Comparison of ENCODE assay signal across 9 mouse cellular contexts in genomic region chr8:125504605-125505257, GRCm38 (mm10).
A peak's percentile ranks its signal among the peaks of the same experiment; 100 is the strongest.
DNase-seq lines count a peak whose midpoint lies in the region; ATAC-seq and TF ChIP-seq lines count a peak whose summit lies in the region.
"Had no signal": no experiment of that assay in that cellular context is flagged by ENCODE, and none has a peak within 500 bp of the region (broad histone marks: within the 10 kb centered on the region; RNA-seq: fewer than 3 reads in every experiment).

No protein-coding gene starts in this region.

- TF ChIP-seq CTCF in intestine, postnatal 0 days (IDR thresholded peaks at IDR 0.05; ENCODE audit: low read depth): no peak
- TF ChIP-seq CTCF in liver, postnatal 0 days (IDR thresholded peaks at IDR 0.05; ENCODE audit: low read depth): no peak

- ATAC-seq in intestine, embryonic 15.5 days: 0 out of 2 replicates have a peak, but pooled peaks have one; percentile 41
- ATAC-seq in intestine, postnatal 0 days: no peak
- ATAC-seq in liver, postnatal 0 days: peak; percentile 47; the same call in 1 of the 2 replicates

- H3K9ac ChIP-seq in intestine, embryonic 15.5 days: no peak overlapping the region
- no peak overlapping the region for H3K9ac ChIP-seq in intestine, postnatal 0 days (ENCODE audit: low read depth, low read length)
- H3K9ac ChIP-seq in liver, postnatal 0 days (replicated peaks): no peak overlapping the region

- H3K9me3 ChIP-seq in intestine, embryonic 15.5 days: no peaks in the 10 kb centered on the region
- H3K9me3 ChIP-seq in intestine, postnatal 0 days (ENCODE audit: control insufficient read depth): no peaks in the 10 kb centered on the region
- no peaks in the 10 kb centered on the region for H3K9me3 ChIP-seq in liver, postnatal 0 days (ENCODE audit: low read length)
- H3K9me3 ChIP-seq in limb, embryonic 10.5 days (replicated peaks): no peaks in the 10 kb centered on the region

- H3K27ac ChIP-seq in intestine, embryonic 15.5 days: no peak overlapping the region
- H3K27ac ChIP-seq in intestine, postnatal 0 days (ENCODE audit: low read depth, low read length): no peak overlapping the region
- H3K27ac ChIP-seq in liver, postnatal 0 days (ENCODE audit: low read depth): no peak overlapping the region
- no peak overlapping the region for H3K27ac ChIP-seq in limb, embryonic 10.5 days
- H3K27ac ChIP-seq: macrophage had no signal

- H3K4me2 ChIP-seq in intestine, embryonic 15.5 days (replicated peaks): no peak overlapping the region
- no peak overlapping the region for H3K4me2 ChIP-seq in intestine, postnatal 0 days (replicated peaks; ENCODE audit: low read depth)
- no peak overlapping the region for H3K4me2 ChIP-seq in liver, postnatal 0 days (ENCODE audit: low read depth, low read length)

- WGBS in intestine, embryonic 15.5 days: 37% methylated on average over 6 of the region's 6 CpGs
- WGBS in intestine, postnatal 0 days: 43% methylated on average over 6 of the region's 6 CpGs
- 42% methylated on average over 6 of the region's 6 CpGs for WGBS in liver, postnatal 0 days (ENCODE audit: insufficient replicate concordance)
- WGBS in limb, embryonic 10.5 days: 47% methylated on average over 6 of the region's 6 CpGs

- no peaks in the 10 kb centered on the region for H3K36me3 ChIP-seq in intestine, embryonic 15.5 days
- no peaks in the 10 kb centered on the region; the same call in 1 of the 2 replicates for H3K36me3 ChIP-seq in intestine, postnatal 0 days (ENCODE audit: control insufficient read depth, insufficient read depth)
- H3K36me3 ChIP-seq in liver, postnatal 0 days (replicated peaks; ENCODE audit: insufficient read depth, low read length): no peaks in the 10 kb centered on the region
- H3K36me3 ChIP-seq in limb, embryonic 10.5 days: no peaks in the 10 kb centered on the region

- no peak overlapping the region for H3K4me3 ChIP-seq in intestine, embryonic 15.5 days (replicated peaks)
- no peak overlapping the region for H3K4me3 ChIP-seq in intestine, postnatal 0 days (ENCODE audit: low read depth, low read length)
- H3K4me3 ChIP-seq in liver, postnatal 0 days (ENCODE audit: low read depth, low read length): no peak overlapping the region
- H3K4me3 ChIP-seq in limb, embryonic 10.5 days: no peak overlapping the region

- no peak for TF ChIP-seq EP300 in liver, postnatal 0 days (IDR thresholded peaks at IDR 0.05; ENCODE audit: low read depth)

- H3K4me1 ChIP-seq in intestine, embryonic 15.5 days (replicated peaks): peaks cover 14% of the 10 kb centered on the region
- H3K4me1 ChIP-seq in intestine, postnatal 0 days (replicated peaks; ENCODE audit: control insufficient read depth, insufficient read depth, low read length): no peaks in the 10 kb centered on the region; the same call in 1 of the 2 replicates
- H3K4me1 ChIP-seq in liver, postnatal 0 days (ENCODE audit: insufficient read depth): peaks cover 5% of the 10 kb centered on the region; the same call in 1 of the 2 replicates
- H3K4me1 ChIP-seq in limb, embryonic 10.5 days: peaks cover 43% of the 10 kb centered on the region

- H3K27me3 ChIP-seq in intestine, embryonic 15.5 days (replicated peaks): no peaks in the 10 kb centered on the region
- H3K27me3 ChIP-seq in intestine, postnatal 0 days (replicated peaks; ENCODE audit: control insufficient read depth, insufficient read depth, low read length): no peaks in the 10 kb centered on the region
- H3K27me3 ChIP-seq in liver, postnatal 0 days (ENCODE audit: insufficient read depth, low read length): no peaks in the 10 kb centered on the region
- H3K27me3 ChIP-seq in limb, embryonic 10.5 days (ENCODE audit: low read depth, poor library complexity, severe bottlenecking): no peaks in the 10 kb centered on the region

- DNase-seq in ZHBTc4 (ENCODE audit: low read depth, low spot score): peak; percentile 51
- peak; percentile 71 to 72 for DNase-seq in cerebellum, postnatal 14 days
- peak; percentile 39 for DNase-seq in liver, postnatal 0 days
- no peak for DNase-seq in ovary, postnatal 36 days (ENCODE audit: low spot score)
- DNase-seq in c-Kit-positive CD71-positive TER-119-positive erythroid progenitor cells, embryonic 14.5 days (ENCODE audit: low spot score): no peak
- no peak for DNase-seq in limb, embryonic 10.5 days (ENCODE audit: low spot score)

Comparison
In these comparisons a context has a peak if more than half of its experiments do, and no peak if none do; other contexts are left out.
1. DNase-seq: peak in ZHBTc4 (single experiment), cerebellum, postnatal 14 days (2 of 2) and liver, postnatal 0 days (single experiment); none in ovary, postnatal 36 days (single experiment), c-Kit-positive CD71-positive TER-119-positive erythroid progenitor cells, embryonic 14.5 days (single experiment) and limb, embryonic 10.5 days (single experiment).